Mouse (Mus musculus): Measurements from ENCODE around the gene Mzt1.
A peak's percentile ranks its signal among the peaks of the same experiment; 100 is the strongest.

Mzt1 gene

DNA sequence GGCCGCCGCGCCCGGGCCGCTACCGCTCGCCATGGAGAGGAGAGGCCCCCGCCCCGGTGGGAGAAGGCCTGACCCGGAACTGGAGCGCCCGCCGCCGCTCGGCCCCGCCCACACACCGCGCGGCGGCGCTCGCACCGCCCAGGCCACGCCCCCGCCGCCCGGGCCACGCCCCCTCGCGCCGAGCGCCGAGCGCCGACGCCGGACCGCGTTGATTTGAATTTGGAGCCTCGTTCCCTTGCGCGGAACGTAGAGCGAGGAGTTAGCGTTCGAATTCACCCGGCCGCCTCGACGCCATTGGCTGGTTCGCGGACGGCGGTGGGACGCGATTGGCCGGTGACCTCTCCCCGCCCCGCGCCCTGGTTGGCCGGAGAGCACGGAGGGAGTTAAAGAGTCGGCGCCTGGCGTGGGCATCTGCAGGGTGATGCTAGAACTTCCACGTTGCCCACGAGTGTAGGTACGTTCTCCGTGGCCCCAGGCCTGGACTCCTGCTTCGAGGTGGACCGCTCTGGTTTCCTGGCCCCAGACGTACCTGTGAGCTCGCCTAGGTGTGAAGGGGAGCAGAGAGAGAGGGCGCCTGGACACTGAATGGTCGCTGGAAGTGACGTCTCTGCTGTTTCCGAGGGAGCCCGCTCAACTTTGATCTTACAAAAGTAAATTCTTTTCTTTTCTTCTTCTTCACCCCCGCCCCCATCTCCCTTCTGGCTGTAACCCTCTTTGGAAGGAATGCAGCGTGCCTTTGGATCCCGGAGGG, at the start of gene Mzt1, which contains the start of gene Bora:
Mzt1 (minus strand) TSS at position 104 of the 751 bp plus-strand sequence.
Bora (plus strand) TSS at position 192 of the 751 bp plus-strand sequence.
- H3K36me3 ChIP-seq (ENCODE audit: insufficient read depth, low read length) = peaks cover 41% of the 10 kb centered on the region
- no peak for TF ChIP-seq POU5F1 (IDR thresholded peaks at IDR 0.05; ENCODE audit: borderline replicate concordance, low read length)
- no peak for TF ChIP-seq NANOG (IDR thresholded peaks at IDR 0.05; ENCODE audit: borderline replicate concordance, low read length)
- no peak for TF ChIP-seq CTCF (conservative IDR thresholded peaks at IDR 0.05; ENCODE audit: low read length)
- peak within 1 kb of the TSS; percentile 99 for H3K4me3 ChIP-seq (replicated peaks; ENCODE audit: low read length)
- H3K27me3 ChIP-seq (ENCODE audit: insufficient read depth, low read length) = no peaks in the 10 kb centered on the region
- H3K4me1 ChIP-seq (replicated peaks; ENCODE audit: low read depth, low read length) = peaks cover 68% of the 10 kb centered on the region
- no peaks in the 10 kb centered on the region for H3K9me3 ChIP-seq (ENCODE audit: low read length)

DNA sequence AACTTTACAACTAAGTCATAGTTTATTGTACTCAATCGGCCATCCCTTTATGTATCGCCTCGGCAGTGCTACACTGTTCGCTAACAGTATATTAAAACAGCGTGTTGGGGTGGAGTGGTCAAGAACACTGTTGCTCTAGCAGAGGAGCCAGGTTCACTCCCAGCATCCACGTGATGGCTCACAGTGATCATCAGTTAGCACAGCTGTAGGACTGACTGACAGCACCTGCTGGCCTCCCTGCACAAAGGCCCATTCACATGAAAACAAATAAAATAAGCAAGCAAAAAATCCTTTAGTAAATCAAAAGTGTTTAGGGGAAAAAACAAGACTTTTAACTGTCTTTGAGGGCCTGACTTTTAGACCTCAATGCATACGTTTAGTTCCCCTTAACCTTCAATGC, 43.0 kb upstream of the Mzt1 start:
- no peak for TF ChIP-seq CTCF (conservative IDR thresholded peaks at IDR 0.05; ENCODE audit: low read length)
- no peak for TF ChIP-seq POU5F1 (IDR thresholded peaks at IDR 0.05; ENCODE audit: borderline replicate concordance, low read length)
- no peak for TF ChIP-seq NANOG (IDR thresholded peaks at IDR 0.05; ENCODE audit: borderline replicate concordance, low read length)
- no peak overlapping the region for H3K4me3 ChIP-seq (replicated peaks; ENCODE audit: low read length)
- H3K9me3 ChIP-seq (ENCODE audit: low read length) = no peaks in the 10 kb centered on the region
- no peaks in the 10 kb centered on the region; the same call in 1 of the 2 replicates for H3K4me1 ChIP-seq (replicated peaks; ENCODE audit: low read depth, low read length)
- H3K27me3 ChIP-seq (ENCODE audit: insufficient read depth, low read length) = no peaks in the 10 kb centered on the region
- H3K36me3 ChIP-seq (ENCODE audit: insufficient read depth, low read length) = peaks cover 96% of the 10 kb centered on the region

DNA sequence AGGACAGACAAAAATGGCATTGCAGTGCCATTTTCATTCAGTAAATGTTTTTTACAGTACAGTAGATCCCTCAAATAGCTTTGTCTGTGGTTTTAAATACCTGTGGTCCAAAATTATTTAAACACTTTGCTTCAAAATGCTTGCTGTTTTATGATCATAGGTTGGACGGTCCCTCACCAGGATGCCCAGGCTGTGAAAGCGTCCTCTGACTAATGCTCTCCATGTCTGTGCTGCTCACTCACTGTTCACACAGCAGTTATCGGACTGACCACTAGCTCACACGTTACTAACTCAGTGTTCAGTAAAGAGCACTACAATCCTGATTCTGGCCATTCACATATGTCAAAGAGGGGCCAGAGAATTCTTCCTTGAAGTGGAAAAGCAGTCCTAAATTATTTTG, 25.2 kb upstream of the Mzt1 start:
- no peaks in the 10 kb centered on the region for H3K27me3 ChIP-seq (ENCODE audit: insufficient read depth, low read length)
- TF ChIP-seq POU5F1 (IDR thresholded peaks at IDR 0.05; ENCODE audit: borderline replicate concordance, low read length) = no peak
- H3K36me3 ChIP-seq (ENCODE audit: insufficient read depth, low read length) = peaks cover 92% of the 10 kb centered on the region
- peaks cover 12% of the 10 kb centered on the region for H3K4me1 ChIP-seq (replicated peaks; ENCODE audit: low read depth, low read length)
- H3K9me3 ChIP-seq (ENCODE audit: low read length) = no peaks in the 10 kb centered on the region
- H3K4me3 ChIP-seq (replicated peaks; ENCODE audit: low read length) = no peak overlapping the region

DNA sequence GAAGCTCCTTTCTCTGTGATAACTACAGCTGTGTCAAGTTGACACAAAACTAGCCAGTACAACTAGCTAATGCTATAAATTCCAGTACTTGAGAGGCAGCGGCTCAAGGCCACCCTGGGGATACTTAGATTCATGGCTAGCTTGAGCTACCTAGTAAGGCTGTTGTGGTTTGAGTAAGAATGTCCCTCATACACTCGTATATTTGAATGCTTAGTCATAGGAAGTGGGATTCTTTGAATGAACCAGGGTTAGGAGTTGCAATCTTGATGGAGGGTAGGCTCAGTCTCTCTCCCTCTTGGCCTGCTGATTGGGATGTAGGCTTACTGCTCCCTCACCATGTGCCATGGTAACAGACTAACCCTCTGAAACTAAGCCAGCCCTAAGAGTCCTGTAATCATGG, 17.2 kb upstream of the Mzt1 start:
- TF ChIP-seq POU5F1 (IDR thresholded peaks at IDR 0.05; ENCODE audit: borderline replicate concordance, low read length) (no peak), CTCF (conservative IDR thresholded peaks at IDR 0.05; ENCODE audit: low read length) (no peak), NANOG (IDR thresholded peaks at IDR 0.05; ENCODE audit: borderline replicate concordance, low read length) (no peak)
- H3K36me3 ChIP-seq (ENCODE audit: insufficient read depth, low read length) = peaks cover 84% of the 10 kb centered on the region
- H3K27me3 ChIP-seq (ENCODE audit: insufficient read depth, low read length) = no peaks in the 10 kb centered on the region
- peaks cover 15% of the 10 kb centered on the region for H3K4me1 ChIP-seq (replicated peaks; ENCODE audit: low read depth, low read length)
- H3K9me3 ChIP-seq (ENCODE audit: low read length) = no peaks in the 10 kb centered on the region
- H3K4me3 ChIP-seq (replicated peaks; ENCODE audit: low read length) = no peak overlapping the region

DNA sequence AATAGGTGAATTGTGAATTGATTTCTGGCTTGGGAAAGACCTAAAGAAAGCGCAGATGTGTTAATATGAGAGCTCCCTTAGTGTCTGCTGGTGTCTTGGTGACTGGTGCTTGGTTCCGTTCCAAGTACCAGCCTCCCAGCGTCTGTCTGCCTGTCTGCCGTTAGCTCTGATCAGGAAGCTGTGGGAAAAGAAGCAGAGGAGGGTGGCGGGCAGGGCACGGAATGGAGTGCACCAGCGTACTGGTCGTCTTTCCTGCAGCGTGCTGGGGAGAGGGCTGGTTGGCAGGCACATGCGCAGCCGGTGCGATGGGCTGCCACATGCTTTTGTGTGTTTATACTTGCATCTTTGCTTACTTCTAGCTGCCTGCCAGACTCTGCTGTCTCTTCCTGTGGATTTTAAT, 14.7 kb upstream of the Mzt1 start:
- H3K36me3 ChIP-seq (ENCODE audit: insufficient read depth, low read length) = peaks cover 82% of the 10 kb centered on the region
- peaks cover 24% of the 10 kb centered on the region for H3K4me1 ChIP-seq (replicated peaks; ENCODE audit: low read depth, low read length)
- H3K4me3 ChIP-seq (replicated peaks; ENCODE audit: low read length) = no peak overlapping the region
- H3K9me3 ChIP-seq (ENCODE audit: low read length) = no peaks in the 10 kb centered on the region
- H3K27me3 ChIP-seq (ENCODE audit: insufficient read depth, low read length) = no peaks in the 10 kb centered on the region
- TF ChIP-seq CTCF (conservative IDR thresholded peaks at IDR 0.05; ENCODE audit: low read length) (no peak), POU5F1 (IDR thresholded peaks at IDR 0.05; ENCODE audit: borderline replicate concordance, low read length) (no peak), NANOG (IDR thresholded peaks at IDR 0.05; ENCODE audit: borderline replicate concordance, low read length) (no peak)

DNA sequence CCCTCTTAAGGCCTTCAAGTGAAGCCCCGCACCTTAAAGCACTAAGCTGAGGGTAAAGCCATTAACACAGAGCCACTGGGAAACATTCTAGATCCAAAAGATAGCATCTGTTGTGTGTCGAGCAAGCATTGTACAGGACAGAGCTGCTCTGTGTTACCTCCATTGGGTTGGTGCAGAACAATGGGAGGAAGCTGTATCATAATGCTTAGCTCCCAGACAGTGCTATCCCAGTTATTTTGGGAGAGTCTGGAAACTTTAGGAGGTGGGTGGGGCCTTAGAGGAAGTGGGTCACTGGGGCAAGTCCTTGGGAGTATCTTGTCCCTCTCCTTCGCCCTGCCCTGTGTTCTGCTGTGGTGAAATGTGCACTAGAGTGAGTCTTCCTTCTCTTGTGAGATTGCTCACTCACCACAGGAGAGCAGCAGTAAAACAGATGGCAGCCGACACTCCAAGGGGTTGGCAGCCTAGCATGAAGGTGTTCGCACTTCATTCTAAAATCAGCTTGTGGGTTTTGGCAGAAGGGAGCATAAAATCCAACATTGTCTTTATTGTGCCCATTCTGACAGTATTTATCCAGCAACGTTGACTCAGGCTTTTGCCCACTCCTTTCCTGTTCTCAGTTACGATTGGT, 13.1 kb upstream of the Mzt1 start:
- peaks cover 39% of the 10 kb centered on the region for H3K4me1 ChIP-seq (replicated peaks; ENCODE audit: low read depth, low read length)
- no peaks in the 10 kb centered on the region for H3K9me3 ChIP-seq (ENCODE audit: low read length)
- H3K27me3 ChIP-seq (ENCODE audit: insufficient read depth, low read length) = no peaks in the 10 kb centered on the region
- H3K36me3 ChIP-seq (ENCODE audit: insufficient read depth, low read length) = peaks cover 73% of the 10 kb centered on the region
- H3K4me3 ChIP-seq (replicated peaks; ENCODE audit: low read length) = no peak overlapping the region
- TF ChIP-seq POU5F1 (IDR thresholded peaks at IDR 0.05; ENCODE audit: borderline replicate concordance, low read length) (no peak), NANOG (IDR thresholded peaks at IDR 0.05; ENCODE audit: borderline replicate concordance, low read length) (no peak), CTCF (conservative IDR thresholded peaks at IDR 0.05; ENCODE audit: low read length) (no peak)

DNA sequence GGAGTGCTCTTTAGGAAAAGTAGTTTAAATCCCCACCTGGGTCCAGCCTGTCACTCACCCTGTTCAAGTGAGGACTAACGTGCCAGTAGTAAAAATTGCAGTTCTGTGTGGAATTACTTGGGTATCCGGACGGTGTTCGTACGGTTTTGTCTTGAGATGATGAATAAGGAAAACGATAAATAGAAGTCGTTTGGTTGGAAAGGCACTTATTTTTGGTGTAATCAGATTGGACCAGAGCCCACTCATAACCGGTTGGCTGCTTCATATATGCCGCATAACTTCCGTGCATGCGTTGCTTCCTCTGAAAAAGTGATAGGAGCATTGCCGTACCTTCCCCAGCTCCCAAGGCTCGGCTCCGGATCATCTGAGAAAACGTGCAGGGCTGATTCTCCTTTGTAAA, 848 bp upstream of the Mzt1 start:
- TF ChIP-seq NANOG (IDR thresholded peaks at IDR 0.05; ENCODE audit: borderline replicate concordance, low read length) = no peak
- no peak for TF ChIP-seq CTCF (conservative IDR thresholded peaks at IDR 0.05; ENCODE audit: low read length)
- TF ChIP-seq POU5F1 (IDR thresholded peaks at IDR 0.05; ENCODE audit: borderline replicate concordance, low read length) = no peak
- H3K4me3 ChIP-seq (replicated peaks; ENCODE audit: low read length) = peak overlapping the region; percentile 99
- peaks cover 67% of the 10 kb centered on the region for H3K4me1 ChIP-seq (replicated peaks; ENCODE audit: low read depth, low read length)
- no peaks in the 10 kb centered on the region for H3K9me3 ChIP-seq (ENCODE audit: low read length)
- H3K27me3 ChIP-seq (ENCODE audit: insufficient read depth, low read length) = no peaks in the 10 kb centered on the region
- peaks cover 47% of the 10 kb centered on the region for H3K36me3 ChIP-seq (ENCODE audit: insufficient read depth, low read length)

DNA sequence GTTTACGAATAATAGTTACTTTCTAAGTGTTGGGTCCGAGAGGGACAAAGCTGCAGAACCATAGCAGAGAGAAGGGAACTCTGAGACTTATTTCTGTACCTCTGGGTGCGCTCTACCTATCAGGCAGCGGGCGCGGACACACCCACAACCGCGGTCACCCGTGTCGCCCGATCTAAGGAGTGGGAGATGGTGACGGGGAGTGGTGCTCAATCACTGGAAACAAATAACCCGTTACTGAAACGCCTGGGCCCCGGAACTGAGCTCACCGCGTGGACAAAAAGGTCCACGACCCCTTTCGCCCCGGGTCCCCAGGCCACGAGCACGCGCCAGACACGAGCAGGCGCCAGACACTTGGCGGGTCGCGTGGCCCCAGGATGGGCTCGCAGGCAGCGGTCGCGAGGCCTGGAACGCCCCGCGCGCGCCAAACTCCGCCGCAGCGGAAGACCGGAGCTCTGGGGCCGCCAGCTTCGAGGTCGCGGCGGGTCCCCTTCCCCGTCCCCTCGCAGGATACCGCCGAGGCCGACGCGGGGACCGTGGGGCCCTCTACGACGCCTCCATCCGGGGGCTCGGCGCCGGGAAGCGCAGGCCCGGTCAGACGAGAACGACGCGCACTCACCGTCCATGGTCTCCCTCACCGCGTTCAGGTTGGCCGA, 430 bp downstream of the Mzt1 start:
- H3K27me3 ChIP-seq (ENCODE audit: insufficient read depth, low read length) = no peaks in the 10 kb centered on the region
- H3K36me3 ChIP-seq (ENCODE audit: insufficient read depth, low read length) = peaks cover 34% of the 10 kb centered on the region
- H3K9me3 ChIP-seq (ENCODE audit: low read length) = no peaks in the 10 kb centered on the region
- peaks cover 70% of the 10 kb centered on the region for H3K4me1 ChIP-seq (replicated peaks; ENCODE audit: low read depth, low read length)
- H3K4me3 ChIP-seq (replicated peaks; ENCODE audit: low read length) = peak overlapping the region; percentile 99
- TF ChIP-seq NANOG (IDR thresholded peaks at IDR 0.05; ENCODE audit: borderline replicate concordance, low read length) (no peak), CTCF (conservative IDR thresholded peaks at IDR 0.05; ENCODE audit: low read length) (no peak), POU5F1 (IDR thresholded peaks at IDR 0.05; ENCODE audit: borderline replicate concordance, low read length) (no peak)
